Mouse (Mus musculus) ovary, postnatal 36 days (tissue): Measurements from ENCODE around the gene Hmgn2.

Source experiments
- DNase-seq: peaks from one replicate; pipeline ENCODE4 v3.0.0; 2022; ENCODE audit warnings: low spot score, mixed read lengths

Gene Hmgn2

DNA sequence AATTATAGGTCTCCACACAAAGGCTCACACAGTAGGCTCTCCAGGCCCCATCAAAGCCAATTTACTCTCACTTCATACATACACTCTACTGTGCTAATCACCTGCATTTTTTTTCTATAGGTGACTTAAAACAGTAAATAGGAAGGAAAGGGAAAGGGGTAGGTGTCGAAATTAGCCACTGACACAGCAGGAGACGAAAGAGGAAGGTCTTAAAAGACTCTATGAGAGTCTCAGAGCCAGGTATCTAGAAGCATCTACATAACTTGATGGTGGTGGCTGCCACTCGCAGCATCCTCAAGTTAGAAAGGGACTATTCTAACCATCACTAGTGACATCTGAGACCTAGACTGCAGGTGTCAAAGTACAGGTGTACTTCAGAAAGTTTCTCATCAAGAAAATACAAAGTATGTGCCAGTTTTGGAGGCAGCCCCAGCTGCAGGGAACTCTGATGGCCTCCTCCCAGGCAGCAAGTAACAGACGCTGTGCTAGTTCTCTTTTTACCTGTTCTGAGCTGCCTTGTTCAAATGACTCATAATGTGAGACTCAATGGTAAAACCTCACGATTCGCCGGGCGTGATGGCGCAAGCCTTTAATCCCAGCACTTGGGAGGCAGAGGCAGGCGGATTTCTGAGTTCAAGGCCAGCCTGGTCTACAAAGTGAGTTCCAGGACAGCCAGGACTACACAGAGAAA lies 9.7 kb upstream of the Hmgn2 start:
- no peak for DNase-seq

DNA sequence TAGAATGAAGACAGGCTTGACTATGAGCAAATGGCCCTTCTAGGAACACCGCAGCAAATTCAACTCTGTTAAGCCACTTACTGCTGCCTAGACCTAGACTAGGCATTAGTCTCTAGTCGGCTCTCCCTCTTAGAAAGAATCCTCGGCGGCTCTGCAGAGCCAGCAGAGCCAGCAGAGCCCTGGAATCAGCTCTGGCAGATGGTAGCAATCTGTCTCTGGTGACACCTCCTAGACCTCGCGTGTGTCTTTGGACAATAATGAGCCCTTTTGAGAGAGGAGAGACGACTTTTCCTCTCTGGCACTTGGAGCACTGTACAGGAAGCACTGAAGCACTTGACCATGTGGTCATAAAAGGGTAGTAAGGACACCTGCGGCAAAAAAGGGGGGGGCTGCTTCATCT lies 3.3 kb upstream of the Hmgn2 start:
- DNase-seq: no peak

DNA sequence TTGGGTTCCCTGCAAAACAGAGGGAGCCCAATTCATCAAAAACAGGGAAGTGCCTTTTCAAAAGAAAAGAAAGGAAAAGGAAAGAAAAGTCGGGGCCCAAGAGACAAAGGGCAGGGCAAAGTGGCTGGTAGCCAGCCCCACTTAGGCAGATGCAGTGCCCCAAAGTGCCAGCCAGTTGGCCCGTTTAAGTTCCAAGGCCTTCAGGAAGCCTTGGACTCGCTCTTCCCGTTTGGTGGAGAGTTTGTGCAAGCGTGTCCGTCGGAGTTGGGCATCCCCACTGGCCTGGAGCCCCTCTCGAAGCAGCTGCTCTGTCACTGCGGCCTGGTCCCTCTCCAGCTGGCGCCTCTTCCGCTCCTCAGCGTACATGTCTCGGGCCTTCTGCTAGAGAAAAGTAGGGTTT lies 2.4 kb upstream of the Hmgn2 start:
- DNase-seq: peak; percentile 11

DNA sequence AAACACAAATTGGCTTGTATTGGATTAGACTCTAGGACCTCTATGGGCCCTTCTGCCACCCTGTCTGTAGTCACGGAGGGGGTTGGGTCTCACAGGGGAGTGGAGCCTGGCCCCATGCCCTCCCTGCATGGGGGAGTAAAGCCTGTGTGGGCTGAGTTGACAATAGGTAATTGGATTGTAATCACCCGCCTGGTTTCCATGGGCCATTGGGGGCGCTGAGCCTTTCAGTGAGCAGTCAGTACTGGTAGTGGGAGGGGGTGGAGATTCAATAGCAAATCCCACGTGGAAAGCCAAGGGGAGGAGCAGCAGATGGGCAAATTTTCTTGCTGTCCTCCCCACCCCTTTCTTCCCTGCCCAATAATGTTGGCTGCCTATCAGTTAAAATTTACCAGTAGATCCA lies 1.7 kb upstream of the Hmgn2 start:
- peak; percentile 16 for DNase-seq

DNA sequence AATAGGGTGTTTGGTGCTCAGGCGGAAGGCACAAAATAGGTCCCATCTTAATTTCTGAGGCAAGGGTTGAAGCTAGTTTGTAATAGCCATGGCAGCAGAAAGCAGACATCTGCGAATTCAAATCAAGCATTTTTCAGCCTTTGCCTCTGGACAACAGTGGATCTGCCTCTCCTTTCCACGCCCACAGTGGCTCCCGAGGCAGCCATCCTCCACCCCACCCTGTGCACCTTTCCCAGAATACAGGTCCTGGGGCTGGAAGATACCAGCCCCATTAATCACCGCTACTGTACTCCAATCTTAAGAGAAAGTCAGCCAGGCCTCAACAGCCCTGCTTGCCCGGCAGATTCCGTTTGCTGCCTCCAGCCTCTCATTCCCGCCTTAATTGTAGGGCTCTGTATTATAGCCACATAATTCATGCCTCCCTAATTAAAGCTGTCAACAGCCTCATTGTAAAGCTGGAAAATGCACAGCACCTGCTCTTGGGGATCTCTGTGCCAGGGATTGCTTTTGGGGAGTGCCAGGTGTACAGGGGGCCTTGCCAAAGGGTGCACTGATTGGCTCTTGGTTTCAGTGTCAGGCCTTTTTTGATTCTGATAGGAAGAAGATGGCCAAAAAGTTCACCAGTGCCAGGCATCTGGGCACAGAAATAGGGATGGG lies 792 bp upstream of the Hmgn2 start:
- no peak for DNase-seq

DNA sequence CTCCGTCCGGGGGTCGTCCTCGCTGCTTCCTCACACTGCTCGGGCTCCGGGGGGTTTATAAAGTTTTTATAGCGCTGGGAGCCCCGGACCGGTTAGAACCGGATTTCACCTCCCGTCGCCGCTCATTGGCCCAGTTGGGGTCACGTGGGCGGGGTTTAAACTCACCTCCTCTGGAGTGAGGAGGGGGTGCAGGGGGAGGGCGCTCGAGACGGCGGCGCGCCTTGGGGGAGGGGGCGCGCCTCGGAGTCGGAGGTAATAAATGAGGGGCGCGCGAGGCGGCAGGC lies 642 bp downstream of the Hmgn2 start:
- DNase-seq: peak; percentile 89

DNA sequence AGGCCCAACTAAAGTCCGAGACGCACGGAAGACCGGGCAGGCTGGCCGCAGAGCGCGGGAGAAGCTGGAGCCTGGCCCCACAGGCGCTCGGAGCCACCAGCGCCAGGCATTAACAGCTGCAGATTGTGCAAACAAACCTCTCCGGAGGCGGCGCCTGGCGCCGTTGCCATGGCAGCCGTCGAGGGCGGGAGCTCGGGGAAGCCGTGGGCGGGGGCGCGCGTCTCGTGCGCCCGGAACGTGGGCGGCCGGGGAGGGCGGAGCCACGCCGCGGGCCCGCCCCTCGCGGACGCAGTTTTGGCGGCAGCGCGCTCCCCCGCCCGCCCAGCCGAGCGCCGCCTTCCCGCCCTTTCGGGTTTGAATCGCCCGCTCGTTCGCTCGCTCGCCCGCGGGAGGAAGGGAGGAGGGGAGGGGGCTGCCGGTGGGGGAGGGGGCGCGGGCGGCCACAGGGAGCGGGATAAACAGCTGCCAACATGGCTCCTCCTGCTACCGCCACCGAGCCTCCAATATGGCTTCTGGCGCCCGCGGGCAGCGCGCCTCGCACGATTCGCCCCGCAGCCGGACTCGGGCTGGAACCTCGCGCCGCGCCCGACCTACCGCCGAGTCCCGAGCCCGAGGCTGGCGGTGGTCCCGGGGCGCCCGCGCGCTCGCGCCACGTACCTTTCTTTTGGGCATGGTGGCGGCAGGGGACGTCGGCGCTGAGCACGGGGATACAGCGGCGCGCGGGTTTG lies 1.1 kb downstream of the Hmgn2 start:
- peak; percentile 99 for DNase-seq

DNA sequence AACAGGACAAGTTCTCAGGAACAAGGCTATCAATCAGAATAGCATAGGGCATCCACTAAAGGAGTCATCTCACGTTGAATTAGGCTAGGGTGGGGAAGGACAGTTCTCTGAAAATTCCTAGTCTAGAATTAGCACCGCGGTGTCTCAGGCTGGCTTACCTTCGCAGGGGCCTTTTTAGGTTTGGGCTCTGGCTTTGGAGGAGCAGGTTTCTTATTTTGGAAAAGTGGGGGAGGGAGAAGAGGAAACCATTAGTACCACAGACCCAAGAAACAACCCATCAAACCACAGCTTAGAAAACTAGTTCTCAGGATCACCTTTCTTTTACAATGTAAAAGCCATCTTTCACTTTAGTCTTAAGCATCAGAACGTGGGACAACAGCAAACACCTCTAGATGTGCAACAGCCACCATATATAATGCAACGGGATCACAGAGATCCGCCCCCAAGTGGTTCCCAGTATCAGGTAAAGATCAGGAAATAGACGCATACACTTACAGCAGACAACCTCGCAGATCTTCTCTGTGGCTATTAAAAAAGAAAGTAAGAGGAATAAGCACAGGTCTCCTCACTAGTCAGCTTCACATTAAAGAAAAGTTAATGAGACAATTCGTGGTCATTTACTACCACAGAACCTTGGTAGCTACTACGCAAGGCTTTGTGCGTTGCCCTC lies 2.0 kb downstream of the Hmgn2 start:
- DNase-seq: no peak

DNA sequence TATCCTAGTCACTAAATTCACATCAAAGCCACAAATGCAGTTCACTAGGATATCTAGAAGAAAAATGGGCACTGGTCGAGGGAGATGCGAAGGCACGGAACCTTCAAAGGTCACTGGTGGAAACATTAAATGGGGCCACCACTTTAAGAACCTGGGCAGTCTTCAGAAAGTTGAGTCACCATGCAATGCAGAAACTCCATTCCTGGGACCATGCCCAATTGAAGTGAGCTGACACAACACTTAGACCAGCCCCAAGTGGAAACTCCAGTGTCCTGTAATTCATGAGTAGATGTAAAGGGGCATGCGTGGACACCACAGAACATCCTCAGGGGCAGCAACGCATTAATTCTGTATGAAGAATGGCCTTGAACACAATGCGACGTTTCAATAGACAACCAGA lies 5.9 kb downstream of the Hmgn2 start:
- no peak for DNase-seq

DNA sequence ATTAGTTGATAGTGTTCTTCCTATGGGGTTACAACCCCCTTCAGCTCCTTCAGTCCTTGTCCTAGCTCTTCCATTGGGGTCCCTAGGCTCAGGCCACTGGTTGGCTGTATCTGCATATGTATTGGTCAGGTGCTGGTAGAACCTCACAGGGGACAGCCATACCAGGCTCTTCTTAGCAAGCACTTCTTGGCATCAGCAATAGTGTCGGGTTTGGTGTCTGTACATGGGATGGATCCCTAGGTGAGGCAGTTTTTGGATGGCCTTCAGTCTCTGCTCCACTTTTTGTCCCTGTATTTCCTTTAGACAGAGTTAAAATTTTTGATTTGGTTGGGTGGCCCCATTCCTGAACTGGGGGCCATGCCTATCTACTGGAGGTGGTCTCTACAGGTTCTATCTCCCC lies 9.6 kb downstream of the Hmgn2 start:
- no peak for DNase-seq

DNA sequence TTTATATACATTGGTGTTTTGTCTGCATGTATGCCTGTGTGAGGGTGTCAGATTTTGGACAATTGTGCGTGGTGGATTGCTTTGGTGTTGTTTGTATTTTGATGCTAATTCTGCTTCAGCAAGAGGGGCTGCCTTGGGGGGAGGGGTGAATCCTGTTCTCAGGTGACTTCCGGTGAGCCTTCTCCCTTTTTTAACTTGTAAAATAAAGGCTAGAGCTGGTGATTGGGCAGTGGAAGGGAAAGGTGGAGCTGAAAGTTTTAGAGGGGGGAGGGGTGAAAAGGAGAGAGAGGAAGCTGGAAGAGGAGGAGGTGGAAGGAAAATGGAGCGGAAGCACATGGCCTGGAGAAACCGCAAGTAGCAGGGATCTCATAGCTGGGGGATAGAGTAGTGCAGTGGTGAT lies 12.1 kb downstream of the Hmgn2 start:
- DNase-seq: no peak

DNA sequence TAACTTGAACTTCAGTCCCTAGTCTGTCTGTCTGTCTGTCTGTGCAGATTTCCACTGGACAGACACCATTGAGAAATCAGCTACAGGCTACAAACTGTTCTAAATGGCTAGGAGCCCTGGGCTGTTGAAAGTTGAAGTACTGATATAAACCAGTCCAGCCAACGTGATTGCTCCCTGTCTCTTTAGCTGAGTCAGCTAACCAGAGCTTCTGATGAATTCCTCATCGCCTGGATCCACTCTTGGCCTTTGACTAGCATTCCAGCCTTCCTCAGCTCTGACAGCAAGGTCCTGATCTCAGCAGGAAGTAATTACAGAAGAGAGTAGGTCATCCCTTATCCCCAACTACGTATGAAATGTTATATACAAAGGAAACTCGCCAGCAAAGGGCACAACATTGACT lies 21.7 kb downstream of the Hmgn2 start:
- no peak for DNase-seq

DNA sequence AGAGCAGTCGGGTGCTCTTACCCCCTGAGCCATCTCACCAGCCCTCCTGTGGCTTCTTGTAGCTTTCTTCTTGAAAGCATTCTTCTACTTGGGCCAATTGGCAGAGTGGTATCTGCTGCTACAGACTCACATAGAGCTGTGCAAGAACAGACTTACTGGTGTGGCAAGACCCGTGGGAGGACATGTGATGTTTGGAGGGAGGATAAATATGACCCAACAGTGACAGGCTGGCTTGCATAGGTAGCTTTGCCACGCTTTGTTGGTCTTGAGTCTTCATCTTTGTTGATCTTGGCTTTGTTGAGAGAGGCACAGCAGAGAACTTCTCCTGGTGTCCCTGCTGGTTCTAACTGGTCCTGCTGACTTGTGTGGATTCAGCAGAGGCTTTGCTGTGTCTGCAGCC lies 24.7 kb downstream of the Hmgn2 start:
- no peak for DNase-seq

DNA sequence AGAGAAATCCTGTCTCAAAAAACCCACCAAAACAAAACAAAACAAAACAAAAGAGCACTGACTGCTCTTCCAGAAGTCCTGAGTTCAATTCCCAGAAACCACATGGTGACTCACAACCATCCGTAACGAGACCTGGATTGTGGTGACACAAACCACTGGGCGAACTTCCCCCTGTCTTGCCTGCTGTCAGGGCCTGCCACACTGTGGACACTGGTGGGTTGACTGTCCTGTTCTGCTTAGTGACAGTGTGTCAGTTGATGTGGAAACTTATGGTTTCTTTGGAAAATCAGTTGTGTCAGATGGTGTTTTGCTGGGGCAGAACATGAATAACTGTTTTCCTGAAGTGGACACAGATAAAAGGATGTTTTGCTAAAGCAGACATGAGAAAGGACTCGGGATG lies 25.8 kb downstream of the Hmgn2 start:
- no peak for DNase-seq

DNA sequence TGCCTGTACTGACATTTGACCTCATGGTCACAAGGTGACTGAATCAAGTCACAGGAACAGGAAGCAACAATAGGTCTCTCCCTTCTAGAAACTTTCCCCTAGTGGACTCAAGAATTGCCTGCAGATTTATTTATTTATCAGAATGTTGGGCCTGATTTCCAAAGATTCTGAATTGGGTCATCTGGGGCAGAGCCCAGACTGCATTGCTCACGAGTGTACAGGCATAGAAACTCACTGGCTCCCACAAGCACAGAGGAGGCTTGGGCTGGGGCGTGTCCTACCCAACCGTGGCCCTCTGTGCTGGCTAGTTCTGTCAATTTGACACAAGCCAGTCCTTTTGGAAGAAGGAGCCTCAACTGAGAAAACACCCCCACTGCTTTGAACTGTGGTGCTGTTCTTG lies 26.9 kb downstream of the Hmgn2 start:
- no peak for DNase-seq

DNA sequence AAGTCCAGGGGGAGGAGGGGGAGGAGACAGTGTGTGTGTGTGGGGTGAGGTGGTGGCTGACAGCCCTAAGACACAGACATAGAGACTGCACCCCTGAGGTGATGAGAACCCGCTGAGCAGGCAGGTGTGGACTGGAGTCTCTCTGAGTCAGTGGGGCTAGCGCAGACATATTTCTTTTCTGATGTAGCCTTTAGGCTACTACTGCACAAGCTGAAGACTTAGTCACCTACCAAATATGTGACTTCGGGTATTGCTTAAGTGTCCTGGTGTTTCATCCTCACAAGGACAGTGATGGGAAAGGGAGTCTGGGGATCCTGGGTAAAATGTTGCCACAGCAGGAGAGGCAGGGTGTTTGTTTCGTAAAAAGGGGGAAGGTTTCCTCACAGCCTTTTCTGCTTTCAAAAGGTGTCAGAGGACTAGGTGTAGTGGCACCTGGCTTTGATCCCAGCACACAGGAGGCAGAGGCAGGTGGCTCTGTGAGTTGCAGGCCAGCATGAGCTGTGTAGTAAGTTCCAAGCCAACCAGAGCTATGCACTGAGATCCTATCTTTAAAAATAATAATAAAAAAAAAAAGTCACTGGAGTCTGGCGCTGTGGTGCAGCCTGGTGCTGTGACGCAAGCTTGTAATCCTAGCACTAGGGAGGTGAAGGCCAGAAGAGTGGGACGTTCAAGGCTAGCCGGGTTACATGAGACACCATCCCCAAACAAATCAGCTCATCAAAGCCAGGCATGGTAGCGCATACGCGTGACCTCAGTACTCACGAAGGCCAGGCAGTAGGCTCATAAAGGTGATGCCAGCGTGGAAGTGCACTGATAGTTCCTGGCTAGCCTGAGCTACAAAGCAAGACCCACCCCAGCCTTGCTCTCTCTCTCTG lies 27.8 kb downstream of the Hmgn2 start:
- DNase-seq: no peak

DNA sequence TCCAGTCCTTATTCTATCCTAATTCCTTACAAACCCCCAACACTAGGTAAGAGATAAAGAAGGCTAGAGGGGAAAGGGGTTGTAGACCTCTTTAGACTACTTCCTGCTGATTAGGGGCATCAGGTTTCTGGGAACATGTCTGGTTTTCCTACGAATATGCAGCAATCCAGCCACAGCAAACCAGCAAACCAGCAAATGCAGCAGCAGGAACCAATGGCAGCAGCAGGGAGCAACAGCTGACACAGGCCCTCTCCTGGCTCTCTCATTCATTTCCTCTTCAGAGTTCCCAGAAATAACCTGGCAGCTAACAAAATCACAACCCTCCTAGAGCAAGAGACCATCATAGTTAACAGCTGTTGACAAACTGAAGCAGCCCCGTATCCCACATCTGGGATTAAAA lies 30.4 kb downstream of the Hmgn2 start:
- DNase-seq: no peak

DNA sequence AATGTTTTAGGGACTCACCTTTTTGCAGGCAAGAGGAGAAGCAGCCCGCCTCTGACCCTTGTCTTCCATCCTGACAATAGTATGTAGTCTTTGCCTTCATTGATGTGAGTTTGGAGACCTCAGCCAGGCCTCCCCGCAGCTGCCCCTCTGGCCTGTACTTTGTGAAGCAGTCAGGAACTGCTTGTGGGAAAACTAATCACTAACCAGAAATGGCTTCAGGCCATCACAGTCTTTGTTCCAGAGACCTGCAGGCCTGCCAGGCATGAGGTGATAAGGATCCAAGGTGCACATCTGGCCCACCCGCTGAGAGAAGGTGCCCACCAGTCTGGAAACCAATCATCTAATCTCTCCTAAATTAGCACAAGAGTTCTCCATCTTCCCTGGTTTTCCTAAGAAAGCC lies 36.7 kb downstream of the Hmgn2 start:
- DNase-seq: no peak

DNA sequence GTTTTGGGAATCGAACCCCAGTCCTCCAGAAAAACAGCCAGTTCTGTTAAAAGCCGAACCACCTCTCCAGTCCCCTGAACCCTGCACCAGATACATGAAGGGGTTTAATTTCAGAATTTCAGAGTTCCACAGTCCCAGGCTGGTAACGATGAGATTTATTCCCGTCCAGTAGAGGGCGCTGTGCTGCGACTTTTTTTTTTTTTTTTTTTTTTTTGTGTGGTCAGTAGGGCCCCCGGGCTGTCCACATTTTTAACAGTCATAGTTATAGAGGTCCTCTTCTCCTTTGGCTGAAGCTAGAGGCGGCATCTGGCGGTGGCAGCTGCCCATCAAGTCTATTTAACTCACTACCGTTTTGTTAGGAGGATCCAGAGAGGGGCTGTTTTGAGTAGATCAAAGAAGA lies 37.1 kb downstream of the Hmgn2 start:
- DNase-seq: no peak

DNA sequence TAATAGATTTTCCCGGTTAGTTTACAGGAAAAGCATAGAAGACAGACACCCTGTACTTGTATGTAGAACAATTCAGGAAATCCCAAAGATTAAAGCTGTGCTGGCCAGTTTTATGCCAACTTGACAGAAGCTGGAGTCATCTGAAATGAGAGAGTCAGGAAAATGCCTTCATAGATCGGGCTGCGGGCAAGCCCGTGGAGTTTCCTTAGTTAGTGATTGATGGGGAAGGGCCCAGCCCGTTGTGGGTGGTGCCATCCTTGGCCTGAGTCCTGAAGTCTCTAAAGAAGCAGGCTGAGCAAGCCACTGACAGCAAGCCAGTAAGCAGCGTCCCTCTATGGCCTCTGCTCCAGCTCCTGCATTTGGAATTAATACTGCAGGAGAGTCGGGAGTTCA lies 39.2 kb downstream of the Hmgn2 start:
- DNase-seq: no peak

DNA sequence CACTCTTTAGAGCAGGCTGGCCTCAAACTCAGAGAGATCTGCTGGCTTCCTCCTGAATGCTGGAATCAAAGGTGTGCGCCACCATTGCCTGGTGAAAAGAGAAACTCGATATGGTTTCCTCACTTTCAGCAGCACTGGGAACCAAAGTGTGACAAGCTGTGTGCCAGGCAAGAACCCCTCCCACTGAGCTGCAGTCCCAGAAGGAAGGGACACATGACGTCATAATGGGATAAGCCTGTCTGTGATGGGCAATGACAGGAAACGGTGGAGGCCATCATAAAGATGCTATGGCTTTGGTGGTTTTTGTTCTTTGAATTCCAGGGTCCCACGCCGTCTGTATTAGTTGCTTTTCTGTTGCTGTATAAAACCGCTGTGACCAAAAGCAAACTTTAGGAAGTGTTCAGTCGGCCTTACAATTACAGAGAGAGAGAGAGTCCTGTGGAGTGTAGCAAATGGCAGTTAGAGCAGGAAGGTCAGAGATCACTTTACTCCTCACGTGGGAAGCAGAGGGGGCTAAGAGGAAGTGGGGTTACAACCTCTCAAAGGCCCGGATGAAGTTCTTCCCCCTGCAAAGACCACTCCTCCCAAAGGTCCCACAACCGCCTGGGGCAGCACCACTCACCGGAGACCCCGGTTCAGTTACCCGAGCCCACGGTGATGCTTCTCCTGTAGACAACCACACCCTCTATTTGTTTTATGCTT lies 39.7 kb downstream of the Hmgn2 start:
- DNase-seq: no peak

DNA sequence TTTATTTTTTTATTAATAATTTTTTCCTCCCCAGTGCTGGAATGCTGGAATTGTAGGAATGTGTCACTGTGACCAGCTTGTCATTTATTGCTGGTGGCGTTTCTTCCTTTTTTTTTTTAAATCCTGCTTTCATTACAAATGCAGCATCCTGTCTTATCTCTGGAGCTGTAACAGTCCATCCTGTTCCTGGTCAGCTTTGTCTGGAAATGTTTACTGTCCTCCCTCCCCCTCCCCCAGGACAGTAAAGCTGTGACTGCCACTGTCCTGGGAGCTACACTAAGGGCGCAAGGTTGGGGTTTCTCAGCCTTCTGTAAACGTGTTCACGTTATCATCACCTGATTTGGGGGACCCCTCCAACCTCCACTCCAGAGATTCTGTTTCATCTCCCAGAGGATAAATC lies 43.2 kb downstream of the Hmgn2 start:
- no peak for DNase-seq
